Mouse (Mus musculus) embryonic facial prominence, embryonic 11.5 days (tissue): ENCODE measurements around the gene Babam2. TPM values are rescaled to one million over a fixed set of nuclear protein-coding genes. Genes with fewer than 3 reads are reported as not detected.

Experiments
- ATAC-seq: fragments of 200-750 bp; cut with Nextera tagmentation; replicated peaks from 2 replicates; pipeline ENCODE4 v1.8.0; 2017; ENCODE audit warnings: low read depth; ENCODE audit not compliant: insufficient number of reproducible peaks, low FRiP score, low TSS enrichment
- DNase-seq: peaks from one replicate; pipeline ENCODE4 v3.0.0-alpha.2; 2015; ENCODE audit warnings: low spot score
- H3K27ac ChIP-seq: fragments of 300-500 bp; sonication (generic); replicated peaks from 2 replicates; pipeline ENCODE4 v1.5.1; 2014; ENCODE audit warnings: mild to moderate bottlenecking, low read depth, low read length, control low read depth
- H3K27me3 ChIP-seq: fragments of 300-500 bp; sonication (generic); 2 replicates; pipeline ENCODE4 v1.6.1; 2014; ENCODE audit warnings: mild to moderate bottlenecking, low read length, moderate library complexity, mixed read lengths; ENCODE audit not compliant: control insufficient read depth, insufficient read depth
- H3K36me3 ChIP-seq: fragments of 300-500 bp; sonication (generic); replicated peaks from 2 replicates; pipeline ENCODE4 v1.6.1; 2014; ENCODE audit warnings: low read depth, mild to moderate bottlenecking, low read length, moderate library complexity, mixed read lengths; ENCODE audit not compliant: control insufficient read depth, insufficient read depth
- H3K4me1 ChIP-seq: fragments of 300-500 bp; sonication (generic); 2 replicates; pipeline ENCODE4 v1.6.1; 2014; ENCODE audit warnings: low read length, mixed read lengths; ENCODE audit not compliant: control insufficient read depth, insufficient read depth
- H3K4me2 ChIP-seq: fragments of 300-500 bp; sonication (generic); 2 replicates; pipeline ENCODE4 v1.6.1; 2014; ENCODE audit warnings: low read depth, mild to moderate bottlenecking, control low read depth, low read length, moderate library complexity
- H3K4me3 ChIP-seq: fragments of 300-500 bp; sonication (generic); 2 replicates; pipeline ENCODE4 v1.5.1; 2014; ENCODE audit warnings: low read depth, low read length, control low read depth
- H3K9ac ChIP-seq: fragments of 300-500 bp; sonication (generic); replicated peaks from 2 replicates; pipeline ENCODE4 v1.6.1; 2014; ENCODE audit warnings: mild to moderate bottlenecking, control low read depth, low read length
- H3K9me3 ChIP-seq: fragments of 300-500 bp; sonication (generic); replicated peaks from 2 replicates; pipeline ENCODE4 v1.6.1; 2016; ENCODE audit warnings: mild to moderate bottlenecking, low read length, inconsistent platforms, mixed read lengths; ENCODE audit not compliant: control insufficient read depth
- WGBS: fragments of 180-500 bp; shearing (Covaris S2); extraction: QIAGEN DNeasy Blood & Tissue Kit; methylation state at CpG from one replicate; pipeline ENCODE4 v1.1.7; 2014; 5-methylcytosine and 5-hydroxymethylcytosine counted together
- polyA plus RNA-seq: library from polyadenylated mRNA; unstranded; fragments of >200 nt; fragmentation: Nextera tagmentation; extraction: Ambion mirVana; gene quantifications from 2 replicates; pipeline ENCODE4 v1.2.1, GENCODE M21; 2014

Babam2 gene
- polyA plus RNA-seq, 1 experiment from 2014 or later: 38.8 TPM

DNA sequence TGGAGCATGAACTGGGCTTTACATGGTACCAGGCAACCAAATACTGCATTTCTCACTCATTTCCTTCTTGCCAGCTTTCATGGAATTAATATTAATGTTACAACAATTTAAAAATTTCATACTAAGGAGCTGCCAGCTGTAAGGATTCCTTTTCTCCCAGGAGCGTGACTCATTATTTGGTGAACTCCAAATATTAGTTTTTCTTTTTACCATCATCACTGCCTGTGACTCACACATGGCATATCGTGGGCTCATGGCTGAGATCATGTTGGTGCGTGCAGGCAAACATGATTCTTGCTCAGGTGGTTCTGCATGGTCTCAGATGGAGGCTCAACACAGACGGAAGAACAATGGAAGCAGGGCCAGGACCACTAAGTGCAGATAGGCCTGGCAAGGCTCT lies 53.5 kb downstream of the Babam2 start:
- 89% methylated on average over 4 of the region's 4 CpGs for WGBS
- Histone ChIP-seq H3K4me1 (no peaks in the 10 kb centered on the region), H3K27ac (no peak overlapping the region), H3K27me3 (no peaks in the 10 kb centered on the region), H3K36me3 (no peaks in the 10 kb centered on the region), H3K4me2 (no peak overlapping the region), H3K9me3 (no peaks in the 10 kb centered on the region; the same call in 1 of the 2 replicates), H3K9ac (no peak overlapping the region), H3K4me3 (no peak overlapping the region)
- ATAC-seq: no peak
- no peak for DNase-seq

DNA sequence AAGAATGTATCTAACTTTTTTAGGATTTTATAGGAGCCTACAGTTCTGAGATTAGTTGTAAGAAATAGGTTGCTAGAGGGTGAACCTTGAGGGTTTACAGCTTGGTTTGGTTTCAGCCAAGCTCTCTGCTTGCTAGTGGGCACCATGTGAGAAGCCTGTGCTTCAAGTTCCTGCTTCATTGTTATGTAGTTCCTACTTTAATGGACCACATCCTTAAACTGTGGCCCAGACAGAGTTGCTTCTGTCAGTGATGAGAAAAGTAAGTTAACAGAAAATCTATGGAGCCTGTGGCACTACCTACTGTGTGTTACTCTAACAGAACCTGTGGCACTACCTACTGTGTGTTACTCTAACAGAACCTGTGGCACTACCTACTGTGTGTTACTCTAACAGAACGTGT lies 57.1 kb downstream of the Babam2 start:
- no peak overlapping the region for H3K27ac ChIP-seq
- WGBS: 85% methylated on average over 1 of the region's 1 CpGs
- no peak for ATAC-seq

DNA sequence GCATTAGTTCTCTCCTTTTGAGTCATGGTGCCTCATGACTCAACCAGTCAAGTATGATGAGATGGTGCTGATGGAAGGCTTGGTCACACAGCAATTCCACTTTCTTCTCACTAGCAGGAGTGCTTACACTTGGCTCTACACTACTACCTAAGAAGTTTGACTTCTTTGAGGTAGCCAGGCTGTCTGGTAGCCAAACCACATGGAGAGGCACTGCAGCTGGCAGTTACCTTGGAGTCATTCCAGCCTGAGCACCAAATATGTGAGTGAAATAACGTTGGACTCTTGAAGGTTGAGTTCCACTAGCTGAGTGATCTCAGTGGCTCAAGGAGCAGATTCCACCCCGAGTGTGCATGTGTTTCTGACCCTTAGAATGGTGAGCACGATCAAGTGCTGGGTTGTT lies 57.8 kb downstream of the Babam2 start:
- no peak for DNase-seq
- WGBS: 89% methylated on average over 3 of the region's 3 CpGs
- H3K4me3 ChIP-seq: no peak overlapping the region
- H3K27ac ChIP-seq: no peak overlapping the region
- no peaks in the 10 kb centered on the region; the same call in 1 of the 2 replicates for H3K9me3 ChIP-seq
- H3K27me3 ChIP-seq: no peaks in the 10 kb centered on the region
- no peak for ATAC-seq
- H3K36me3 ChIP-seq: no peaks in the 10 kb centered on the region
- no peak overlapping the region for H3K9ac ChIP-seq
- H3K4me1 ChIP-seq: no peaks in the 10 kb centered on the region
- H3K4me2 ChIP-seq: no peak overlapping the region

More for the DNA sequence above, 57.1 kb downstream of the Babam2 start:
- Histone ChIP-seq H3K27me3 (no peaks in the 10 kb centered on the region), H3K9me3 (no peaks in the 10 kb centered on the region; the same call in 1 of the 2 replicates), H3K36me3 (no peaks in the 10 kb centered on the region), H3K4me1 (no peaks in the 10 kb centered on the region), H3K4me2 (no peak overlapping the region), H3K9ac (no peak overlapping the region), H3K4me3 (no peak overlapping the region)
- DNase-seq: no peak

DNA sequence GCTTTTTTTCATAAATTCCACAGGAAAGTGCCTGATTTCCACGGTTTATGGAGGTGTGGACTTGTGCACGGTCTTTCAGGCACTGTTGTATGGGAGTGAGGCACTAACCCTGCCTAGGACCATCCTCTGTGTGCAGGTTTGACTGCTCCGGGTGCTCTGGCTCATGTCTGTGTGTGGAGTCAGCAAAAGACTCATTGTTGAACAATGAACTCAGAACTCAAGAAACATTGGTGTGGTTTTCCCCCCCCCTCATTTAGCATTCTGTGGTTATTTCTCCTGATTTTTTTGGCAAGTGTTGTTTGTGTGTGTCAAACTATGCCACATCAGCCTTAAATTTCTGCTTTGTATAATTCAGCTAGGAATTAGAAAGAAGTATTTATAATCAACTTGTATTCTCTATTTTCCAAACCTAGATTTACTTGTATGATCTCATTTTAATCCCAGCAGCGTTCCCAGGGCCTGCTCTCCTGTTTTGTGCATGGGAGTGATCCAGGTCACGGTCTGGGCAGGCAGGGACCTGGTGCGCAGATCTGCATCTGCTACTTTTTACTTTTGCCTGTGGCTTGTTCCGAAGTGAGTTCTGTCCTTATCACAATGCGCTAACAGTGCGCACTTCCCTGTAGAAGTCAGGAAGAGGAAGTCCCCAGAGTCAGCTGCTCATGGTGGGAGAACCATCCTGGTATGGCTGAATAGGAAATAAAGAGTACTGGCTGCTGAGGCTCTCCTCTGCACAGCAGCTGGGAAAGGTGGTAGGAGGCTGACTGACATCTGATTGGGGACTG lies 61.0 kb downstream of the Babam2 start:
- no peaks in the 10 kb centered on the region for H3K27me3 ChIP-seq
- no peak overlapping the region for H3K9ac ChIP-seq
- no peak overlapping the region for H3K4me2 ChIP-seq
- H3K27ac ChIP-seq: no peak overlapping the region
- DNase-seq (no peak), ATAC-seq (no peak)
- WGBS: 87% methylated on average over 9 of the region's 9 CpGs
- H3K4me3 ChIP-seq: no peak overlapping the region
- H3K9me3 ChIP-seq: no peaks in the 10 kb centered on the region; the same call in 1 of the 2 replicates
- no peaks in the 10 kb centered on the region for H3K4me1 ChIP-seq
- no peaks in the 10 kb centered on the region for H3K36me3 ChIP-seq

DNA sequence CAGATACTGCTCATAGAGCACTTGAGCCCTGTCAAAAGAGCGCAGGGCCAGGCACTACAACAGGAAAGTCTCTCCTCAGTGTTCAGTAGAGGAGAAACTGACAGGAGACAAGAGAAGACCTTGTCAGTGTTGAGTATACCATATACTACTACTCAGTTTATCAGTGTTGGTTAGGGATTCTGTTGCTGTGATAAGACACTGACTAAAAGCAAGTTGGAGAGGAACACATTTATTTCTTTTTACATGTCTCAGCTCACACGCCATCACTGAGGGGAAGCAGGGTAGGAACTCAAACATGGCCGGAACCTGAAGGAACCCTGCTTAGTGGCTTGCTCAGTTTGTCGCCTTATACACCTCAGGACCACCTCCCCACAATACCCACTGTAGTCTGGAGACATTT lies 64.4 kb downstream of the Babam2 start:
- Histone ChIP-seq H3K27ac (no peak overlapping the region), H3K36me3 (no peaks in the 10 kb centered on the region), H3K4me2 (no peak overlapping the region), H3K9me3 (no peaks in the 10 kb centered on the region), H3K27me3 (no peaks in the 10 kb centered on the region), H3K4me1 (no peaks in the 10 kb centered on the region), H3K4me3 (no peak overlapping the region), H3K9ac (no peak overlapping the region)
- ATAC-seq: no peak
- no peak for DNase-seq
- WGBS: 95% methylated on average over 4 of the region's 4 CpGs

DNA sequence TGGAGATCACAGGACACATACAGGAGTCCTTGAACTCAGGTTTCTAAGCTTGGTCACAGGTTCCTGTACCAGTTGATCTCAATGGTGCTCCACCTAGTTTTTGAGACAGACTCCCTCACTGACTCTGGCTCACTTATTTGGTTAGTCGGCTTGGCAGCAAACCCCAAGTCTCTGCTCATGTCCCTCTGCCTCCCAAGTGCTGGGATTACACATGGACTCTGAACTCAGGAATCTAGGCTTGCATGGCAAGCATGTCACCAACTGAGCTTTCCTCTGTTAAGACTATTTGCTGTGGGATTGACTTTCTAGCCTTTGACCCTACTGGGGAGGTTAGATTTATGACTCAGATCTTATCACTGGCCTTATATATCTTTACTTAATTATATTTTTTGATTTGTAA lies 65.3 kb downstream of the Babam2 start:
- Histone ChIP-seq H3K27me3 (no peaks in the 10 kb centered on the region), H3K9ac (no peak overlapping the region), H3K27ac (no peak overlapping the region), H3K4me3 (no peak overlapping the region), H3K9me3 (no peaks in the 10 kb centered on the region), H3K36me3 (no peaks in the 10 kb centered on the region), H3K4me1 (no peaks in the 10 kb centered on the region), H3K4me2 (no peak overlapping the region)
- no peak for DNase-seq
- ATAC-seq: no peak
- 86% methylated on average over 1 of the region's 1 CpGs for WGBS

DNA sequence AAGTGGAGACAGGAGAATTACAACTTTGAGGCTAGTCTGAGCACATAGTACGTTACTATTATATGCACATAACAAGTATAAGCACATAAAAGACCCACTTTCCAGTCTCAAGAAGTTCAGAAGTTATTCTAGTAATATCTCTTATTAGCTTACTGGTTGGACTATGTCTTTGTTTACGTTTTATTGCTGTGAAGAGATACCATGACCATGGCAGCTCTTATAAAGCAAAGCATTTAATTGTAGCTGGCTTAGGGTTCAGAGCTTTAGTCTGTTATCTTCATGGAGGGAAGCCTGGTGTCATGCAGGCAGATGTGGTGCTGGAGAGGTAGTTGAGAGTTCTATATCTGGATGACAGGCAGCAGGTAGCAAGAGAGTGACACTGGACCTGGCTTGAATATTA lies 68.3 kb downstream of the Babam2 start:
- no peak overlapping the region for H3K9ac ChIP-seq
- H3K9me3 ChIP-seq: no peaks in the 10 kb centered on the region
- no peak overlapping the region for H3K27ac ChIP-seq
- H3K36me3 ChIP-seq: no peaks in the 10 kb centered on the region
- no peak for DNase-seq
- ATAC-seq: no peak
- 80% methylated on average over 2 of the region's 2 CpGs for WGBS
- no peaks in the 10 kb centered on the region for H3K4me1 ChIP-seq
- H3K4me2 ChIP-seq: no peak overlapping the region
- H3K27me3 ChIP-seq: no peaks in the 10 kb centered on the region
- no peak overlapping the region for H3K4me3 ChIP-seq

DNA sequence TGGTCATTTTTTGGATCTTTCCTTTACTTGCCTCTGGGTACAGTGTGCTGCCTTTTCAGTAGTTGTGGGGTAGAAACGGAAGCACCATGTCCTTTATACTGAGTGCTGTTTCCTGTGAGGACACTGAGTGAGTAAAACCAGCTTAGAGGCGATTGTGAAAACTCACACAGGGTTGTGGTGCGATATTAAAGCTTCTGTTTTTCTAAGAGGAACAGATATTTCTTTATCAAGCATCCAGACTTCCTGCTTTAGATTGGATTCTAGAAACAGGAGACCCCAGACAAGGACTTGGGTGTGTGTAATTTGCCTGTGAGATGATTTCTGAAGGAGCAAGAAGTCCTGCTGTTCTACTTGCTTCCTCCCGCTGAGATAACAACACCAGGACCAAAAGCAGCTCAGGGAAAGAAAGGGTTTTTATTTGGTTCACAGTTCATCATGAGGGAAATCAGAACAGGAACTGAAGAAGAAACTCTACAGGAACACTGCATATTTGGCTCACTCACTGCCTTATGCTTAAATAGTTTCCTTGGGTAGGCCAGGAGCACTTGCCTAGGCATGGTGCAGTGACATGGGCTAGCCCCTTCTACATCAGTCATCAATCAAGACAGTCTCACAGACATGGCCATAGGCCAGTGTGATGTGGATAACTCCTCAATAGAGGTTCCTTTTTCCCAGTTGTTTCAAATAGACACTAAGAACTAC lies 69.5 kb downstream of the Babam2 start:
- Histone ChIP-seq H3K27me3 (no peaks in the 10 kb centered on the region), H3K36me3 (no peaks in the 10 kb centered on the region), H3K9ac (no peak overlapping the region), H3K27ac (no peak overlapping the region), H3K4me1 (no peaks in the 10 kb centered on the region), H3K4me3 (no peak overlapping the region), H3K9me3 (no peaks in the 10 kb centered on the region), H3K4me2 (no peak overlapping the region)
- no peak for ATAC-seq
- no peak for DNase-seq
- WGBS: 52% methylated on average over 4 of the region's 4 CpGs
